Mouse (Mus musculus) megakaryocyte, embryonic 14.5 days (primary cell): ENCODE measurements around the gene Ccdc174.

Experiments used
- FLI1 ChIP-seq: IDR thresholded peaks from 2 replicates; pipeline ENCODE4 v1.6.1; 2012; ENCODE audit warnings: low read length, inconsistent platforms, mixed read lengths
- GATA1 ChIP-seq: IDR thresholded peaks from 3 replicates; pipeline ENCODE4 v1.6.1; 2012; ENCODE audit warnings: mixed read lengths, low read length, inconsistent platforms, borderline replicate concordance

GRCm38 (mm10) chr6:91891776-91892175 lies 13.9 kb downstream of the Ccdc174 start:
- no peak for TF ChIP-seq GATA1
- TF ChIP-seq FLI1, result no peak
